Mouse (Mus musculus) left cerebral cortex, postnatal 10 days (tissue): ENCODE results near the gene Nt5c. TPM values are rescaled to one million over a fixed set of nuclear protein-coding genes. Genes with fewer than 3 reads are reported as not detected.

ENCODE experiments used
- DNase-seq, 2 experiments: peaks; one replicate each; pipeline ENCODE4 v3.0.0; 2021 to 2022; ENCODE audit warnings: low spot score in 2 of 2, mixed read lengths in 1 of 2; ENCODE audit errors: extremely low spot score in 1 of 2
- intact Hi-C: fragments of 180-260 bp; cut with DNase I; formaldehyde crosslinking; loops from one replicate; pipeline ENCODE4 v1.15.1; 2025
- microRNA-seq: library from miRNA; unstranded; fragments of <30 nt; microRNA quantifications from one replicate; pipeline ENCODE4 v1.2.0, GENCODE M21; 2022
- total RNA-seq, 2 experiments: library from RNA; stranded (reverse); gene quantifications; 2 replicates each; pipeline ENCODE4 v1.2.3; 2021

Nt5c gene
- total RNA-seq, 2 experiments from 2014 or later = 78.6 to 80.8 TPM

GRCm38 (mm10) chr11:115448998-115449397 lies 42.7 kb downstream of the Nt5c start:
- no peak for DNase-seq
- intact Hi-C loops = no loop called here

GRCm38 (mm10) chr11:115448075-115448474 lies 43.6 kb downstream of the Nt5c start:
- intact Hi-C loops = no loop called here
- no peak for DNase-seq

GRCm38 (mm10) chr11:115447321-115447885 lies 44.3 kb downstream of the Nt5c start:
- no peak for DNase-seq
- intact Hi-C loops = no loop called here

DNA sequence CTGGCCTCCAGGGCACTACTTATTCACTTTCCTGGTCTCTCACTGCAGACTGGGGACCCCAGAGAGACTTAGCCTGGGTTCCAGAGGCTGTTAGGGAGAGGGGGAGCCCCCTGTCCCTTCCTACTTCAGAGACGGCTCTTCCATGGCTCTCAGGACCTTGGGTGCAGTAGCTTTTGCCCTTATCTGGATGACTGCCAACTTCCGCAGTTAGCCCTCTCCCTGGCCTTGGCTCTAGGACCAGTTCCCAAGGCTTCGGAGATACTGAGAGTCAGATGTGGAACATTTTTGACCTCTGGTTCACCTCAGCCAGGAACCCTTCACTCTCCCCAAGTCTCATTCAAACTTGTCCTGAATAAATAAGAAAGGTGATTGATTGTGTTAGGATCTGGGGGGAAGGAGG lies 44.8 kb downstream of the Nt5c start:
- intact Hi-C loops = no loop called here
- no peak for DNase-seq

DNA sequence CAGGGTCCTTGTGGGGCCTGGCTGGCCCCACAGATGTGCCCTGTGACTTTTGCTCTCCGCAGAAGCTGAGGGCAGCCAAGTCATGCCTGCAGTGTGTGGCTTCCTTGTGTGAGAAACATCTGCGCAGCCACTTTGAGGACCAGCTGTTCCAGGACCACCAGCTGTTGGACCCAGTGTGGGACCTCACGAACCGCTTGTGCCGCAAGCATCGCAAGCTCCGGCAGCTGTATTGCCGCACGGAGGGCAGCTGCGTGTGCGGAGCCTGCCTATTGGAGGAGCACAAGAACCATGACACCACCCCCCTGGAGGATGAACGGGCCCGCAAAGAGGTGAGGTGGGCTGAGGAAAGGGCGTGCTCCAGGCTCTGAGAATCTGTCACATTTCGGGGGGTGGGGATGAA lies 50.2 kb downstream of the Nt5c start:
- intact Hi-C loops = no loop called here

More for the DNA sequence above, 50.2 kb downstream of the Nt5c start:
- DNase-seq = no peak

Small RNA genes within 50 kb of the gene (microRNA-seq; reads per million reads assigned to microRNA genes)
- not detected for gene Mir3968

Other genes with a start within 250 kb of the Nt5c start
- 10 to 100 TPM; 14.7 to 21.6 TPM for gene Grin2c, start 224.6 kb downstream of the Nt5c start, total RNA-seq
- gene Fdxr, start 214.8 kb downstream of the Nt5c start, total RNA-seq = 10 to 100 TPM; 18.2 to 18.7 TPM
- 1 to 10 TPM; 6.5 to 6.8 TPM for gene Fads6, start 194.2 kb downstream of the Nt5c start, total RNA-seq
- under 1 TPM in 1 of 2 experiments, not detected in 1; 0.14 TPM for gene Otop2, start 184.7 kb downstream of the Nt5c start, total RNA-seq
- gene Ush1g, start 169.8 kb downstream of the Nt5c start, total RNA-seq = under 1 TPM; 0.24 to 0.26 TPM
- under 1 TPM; 0.24 to 0.28 TPM for gene Otop3, start 157.1 kb downstream of the Nt5c start, total RNA-seq
- 10 to 100 TPM; 77.5 to 81.7 TPM for gene Hid1, start 124.1 kb downstream of the Nt5c start, total RNA-seq
- 10 to 100 TPM; 15.2 to 17.2 TPM for gene Cdr2l, start 109.9 kb downstream of the Nt5c start, total RNA-seq
- 10 to 100 TPM; 96.2 to 98.8 TPM for gene Mrpl58, start 88.1 kb downstream of the Nt5c start, total RNA-seq
- 100 to 1,000 TPM; 399 to 414 TPM for gene Atp5h, start 71.9 kb downstream of the Nt5c start, total RNA-seq
- 10 to 100 TPM; 54.3 to 55.7 TPM for gene Kctd2, start 71.7 kb downstream of the Nt5c start, total RNA-seq
- gene Trim80, start 51.3 kb downstream of the Nt5c start, total RNA-seq = under 1 TPM in 1 of 2 experiments, not detected in 1; 0.24 TPM
- gene Slc16a5, start 29.4 kb downstream of the Nt5c start, total RNA-seq = not detected
- 1 to 10 TPM; 9.0 to 9.2 TPM for gene Armc7, start 16.2 kb downstream of the Nt5c start, total RNA-seq
- gene Jpt1, start 22.5 kb upstream of the Nt5c start, total RNA-seq = 100 to 1,000 TPM; 312 to 341 TPM
- gene Sumo2, start 44.4 kb upstream of the Nt5c start, total RNA-seq = 100 to 1,000 TPM; 396 to 399 TPM
- 10 to 100 TPM; 43.9 to 51.2 TPM for gene Nup85, start 72.6 kb upstream of the Nt5c start, total RNA-seq
- gene Mrps7, start 112.1 kb upstream of the Nt5c start, total RNA-seq = 10 to 100 TPM; 52.7 to 58.7 TPM
- 10 to 100 TPM; 51.4 to 65.1 TPM for gene Gga3, start 112.2 kb upstream of the Nt5c start, total RNA-seq
- gene Mif4gd, start 121.1 kb upstream of the Nt5c start, total RNA-seq = 10 to 100 TPM; 14.4 to 14.6 TPM
- gene Slc25a19, start 136.4 kb upstream of the Nt5c start, total RNA-seq = 10 to 100 TPM; 55.0 to 59.7 TPM
- gene Grb2, start 216.7 kb upstream of the Nt5c start, total RNA-seq = 100 to 1,000 TPM; 183 to 193 TPM